Mouse (Mus musculus): ENCODE data around the gene Methig1. TPM values are rescaled to one million over a fixed set of nuclear protein-coding genes. Genes with fewer than 3 reads are reported as not detected.

Gene Methig1
- total and polyA plus RNA-seq, 3 experiments, result not detected

GRCm38 (mm10) chr15:100422899-100423860, 70.2 kb downstream of the Methig1 start (continued):
- TF ChIP-seq NRF1 (IDR thresholded peaks at IDR 0.05; ENCODE audit: insufficient read depth, low read depth, low read length, poor library complexity, severe bottlenecking) (peak; percentile 50; the same call in 1 of the 2 replicates), ELF1 (IDR thresholded peaks at IDR 0.05; ENCODE audit: low read depth, low read length) (0 out of 2 replicates have a peak, but pooled peaks have one; percentile 6), GATA1 (IDR thresholded peaks at IDR 0.05; ENCODE audit: low read depth, low read length) (no peak), SMC3 (IDR thresholded peaks at IDR 0.05; ENCODE audit: low read depth, low read length) (no peak), ZMIZ1 (IDR thresholded peaks at IDR 0.05; ENCODE audit: low read depth, low read length) (peak; percentile 81), USF1 (IDR thresholded peaks at IDR 0.05; ENCODE audit: low read depth, low read length) (peak; percentile 56; the same call in 1 of the 2 replicates), CHD1 (IDR thresholded peaks at IDR 0.05; ENCODE audit: low read depth, low read length) (no peak), SIN3A (IDR thresholded peaks at IDR 0.05; ENCODE audit: low read length) (peak; percentile 83), MYB (IDR thresholded peaks at IDR 0.05; ENCODE audit: low read depth, low read length) (no peak), GABPA (IDR thresholded peaks at IDR 0.05; ENCODE audit: low read depth, low read length) (no peak), TBP (IDR thresholded peaks at IDR 0.05; ENCODE audit: low read depth, low read length) (peak; percentile 60), EP300 (IDR thresholded peaks at IDR 0.05; ENCODE audit: low read depth in 1 of 2, low read length in 2 of 2) (no peak), TCF12 (IDR thresholded peaks at IDR 0.05; ENCODE audit: low read depth, low read length) (peak; percentile 70), MAFK (IDR thresholded peaks at IDR 0.05; ENCODE audit: borderline replicate concordance, low read depth, low read length) (no peak), BHLHE40 (IDR thresholded peaks at IDR 0.05; ENCODE audit: borderline replicate concordance, low read depth, low read length) (no peak), ZKSCAN1 (IDR thresholded peaks at IDR 0.05; ENCODE audit: low read depth, low read length) (no peak), ZNF384 (IDR thresholded peaks at IDR 0.05; ENCODE audit: low read depth, low read length) (peak; percentile 68), CHD2 (IDR thresholded peaks at IDR 0.05; ENCODE audit: low read length) (no peak), RCOR1 (IDR thresholded peaks at IDR 0.05; ENCODE audit: low read depth, low read length) (no peak)

- peaks cover 0 to 21% of the 10 kb centered on the region in 2 experiments; a peak in 2 of 4 replicates for H3K36me3 ChIP-seq (ENCODE audit: control insufficient read depth in 1 of 2, insufficient read depth in 2 of 2, low read length in 2 of 2)
- H3K9me3 ChIP-seq (replicated peaks; ENCODE audit: insufficient read depth, low read length), result no peaks in the 10 kb centered on the region
- TF ChIP-seq EP300 (IDR thresholded peaks at IDR 0.05; ENCODE audit: low read depth in 1 of 2, low read length in 2 of 2) (no peak), HCFC1 (IDR thresholded peaks at IDR 0.05; ENCODE audit: low read depth, low read length) (no peak), ZC3H11A (IDR thresholded peaks at IDR 0.05; ENCODE audit: low read depth, low read length) (no peak), MYC (IDR thresholded peaks at IDR 0.05; ENCODE audit: low read depth, low read length) (no peak), SIN3A (IDR thresholded peaks at IDR 0.05; ENCODE audit: low read length) (no peak), ZKSCAN1 (IDR thresholded peaks at IDR 0.05; ENCODE audit: low read depth, low read length) (no peak), NRF1 (IDR thresholded peaks at IDR 0.05; ENCODE audit: insufficient read depth, low read depth, low read length, poor library complexity, severe bottlenecking) (no peak), MXI1 (IDR thresholded peaks at IDR 0.05; ENCODE audit: low read depth, low read length) (no peak), RCOR1 (IDR thresholded peaks at IDR 0.05; ENCODE audit: low read depth, low read length) (no peak), ETS1 (IDR thresholded peaks at IDR 0.05; ENCODE audit: low read depth, low read length) (no peak), CHD2 (IDR thresholded peaks at IDR 0.05; ENCODE audit: low read length) (no peak), BHLHE40 (IDR thresholded peaks at IDR 0.05; ENCODE audit: borderline replicate concordance, low read depth, low read length) (no peak), POLR2AphosphoS5 (IDR thresholded peaks at IDR 0.05; ENCODE audit: borderline replicate concordance, low read depth, low read length) (no peak), ELF1 (IDR thresholded peaks at IDR 0.05; ENCODE audit: low read depth, low read length) (no peak), TCF12 (IDR thresholded peaks at IDR 0.05; ENCODE audit: low read depth, low read length) (no peak), RAD21 (IDR thresholded peaks at IDR 0.05; ENCODE audit: low read depth, low read length) (no peak), SMC3 (IDR thresholded peaks at IDR 0.05; ENCODE audit: low read depth, low read length) (no peak)
- no peaks in the 10 kb centered on the region for H3K27me3 ChIP-seq (ENCODE audit: control insufficient read depth in 1 of 2, insufficient read depth in 2 of 2, low read length in 2 of 2)
- peak; percentile 40 for DNase-seq (ENCODE audit: low read depth, low spot score)
- peaks cover 35% of the 10 kb centered on the region for H3K79me2 ChIP-seq (ENCODE audit: control insufficient read depth, insufficient read depth, low read length, poor library complexity)
- peak overlapping the region; percentile 70 for H3K9ac ChIP-seq (ENCODE audit: control insufficient read depth, low read depth, low read length, poor library complexity, severe bottlenecking)
- peak overlapping the region; percentile 70 to 73 for H3K4me3 ChIP-seq (ENCODE audit: control insufficient read depth in 1 of 2, insufficient read depth in 1 of 2, low read depth in 2 of 2, low read length in 2 of 2)
- H3K27ac ChIP-seq (ENCODE audit: control insufficient read depth, low read depth, low read length), result no peak overlapping the region
- peaks cover 20 to 27% of the 10 kb centered on the region in 2 experiments for H3K4me1 ChIP-seq (ENCODE audit: control insufficient read depth in 1 of 2, insufficient read depth in 2 of 2, low read length in 2 of 2)
These were observed 71.0 kb downstream of the Methig1 start for GRCm38 (mm10) chr15:100423916-100424315.
